Mouse (Mus musculus) embryonic fibroblast, embryonic 13.5 days (primary cell): ENCODE measurements around the gene Mthfd2l.

Experiments used
- CTCF ChIP-seq: IDR thresholded peaks from 2 replicates; pipeline ENCODE4 v1.5.1; 2011; ENCODE audit warnings: mild to moderate bottlenecking, control low read depth, low read length, moderate library complexity, borderline replicate concordance; ENCODE audit not compliant: insufficient read depth
- POLR2A ChIP-seq: IDR thresholded peaks from 2 replicates; pipeline ENCODE4 v1.6.1; 2011; ENCODE audit warnings: low read depth, mild to moderate bottlenecking, control low read depth, low read length, moderate library complexity

- TF ChIP-seq CTCF (no peak), POLR2A (no peak)
Observed at GRCm38 (mm10) chr5:91047987-91048386, 117.1 kb downstream of the Mthfd2l start.
